Mouse (Mus musculus): Measurements from ENCODE around the gene Lsamp. TPM values are rescaled to one million over a fixed set of nuclear protein-coding genes. Genes with fewer than 3 reads are reported as not detected.

Lsamp gene
- total RNA-seq, 1 experiment = not detected

DNA sequence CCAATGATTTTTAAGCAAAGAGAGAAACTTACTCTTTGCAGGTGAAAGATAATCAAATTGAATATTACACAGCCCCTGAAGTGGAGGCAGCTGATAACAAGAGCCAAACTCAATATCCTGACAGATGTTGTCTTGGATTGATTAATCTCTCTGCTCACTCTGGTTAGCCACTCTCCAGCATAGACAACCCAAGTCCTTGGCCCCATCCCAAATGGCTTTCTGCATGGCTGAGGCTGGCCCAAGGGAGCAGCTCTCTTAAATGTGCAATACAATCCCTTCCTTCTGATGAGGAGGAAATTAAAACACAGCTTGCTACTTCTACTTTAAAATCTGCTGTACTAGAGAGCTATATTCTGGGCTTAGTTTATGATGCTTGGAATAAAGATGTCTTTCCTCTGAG is 1572.9 kb downstream of the Lsamp start:
- Histone ChIP-seq H3K9me3 (ENCODE audit: control insufficient read depth, insufficient read depth, low read depth, low read length) (no peaks in the 10 kb centered on the region), H3K9ac (ENCODE audit: insufficient read depth, low read depth, low read length, poor library complexity, severe bottlenecking) (no peak overlapping the region), H3K4me1 (ENCODE audit: control insufficient read depth in 2 of 2, insufficient read depth in 2 of 2, low read length in 2 of 2, poor library complexity in 1 of 2) (no peaks in the 10 kb centered on the region), H3K36me3 (ENCODE audit: control insufficient read depth, insufficient read depth, low read length, poor library complexity, severe bottlenecking) (no peaks in the 10 kb centered on the region), H3K4me3 (ENCODE audit: insufficient read depth in 1 of 2, low read depth in 1 of 2, low read length in 2 of 2, poor library complexity in 1 of 2, severe bottlenecking in 1 of 2) (no peak overlapping the region), H3K27ac (ENCODE audit: insufficient read depth, low read depth, low read length, poor library complexity, severe bottlenecking) (no peak overlapping the region)
- no peak for DNase-seq (ENCODE audit: low read depth, low spot score)
- in situ Hi-C loops (cut with MboI; ENCODE audit: low sequenced_read_pairs in 2 of 2, unreplicated experiment in 2 of 2) = no loop called here
- TF ChIP-seq ZC3H11A (IDR thresholded peaks at IDR 0.05; ENCODE audit: borderline replicate concordance, low read depth, low read length) (no peak), CHD2 (IDR thresholded peaks at IDR 0.05; ENCODE audit: low read depth, low read length) (no peak), HCFC1 (IDR thresholded peaks at IDR 0.05; ENCODE audit: borderline replicate concordance, insufficient read depth, low read length) (no peak), MAFK (IDR thresholded peaks at IDR 0.05; ENCODE audit: insufficient read depth, low read depth, low read length) (no peak), ZNF384 (IDR thresholded peaks at IDR 0.05; ENCODE audit: low read depth, low read length) (no peak)

DNA sequence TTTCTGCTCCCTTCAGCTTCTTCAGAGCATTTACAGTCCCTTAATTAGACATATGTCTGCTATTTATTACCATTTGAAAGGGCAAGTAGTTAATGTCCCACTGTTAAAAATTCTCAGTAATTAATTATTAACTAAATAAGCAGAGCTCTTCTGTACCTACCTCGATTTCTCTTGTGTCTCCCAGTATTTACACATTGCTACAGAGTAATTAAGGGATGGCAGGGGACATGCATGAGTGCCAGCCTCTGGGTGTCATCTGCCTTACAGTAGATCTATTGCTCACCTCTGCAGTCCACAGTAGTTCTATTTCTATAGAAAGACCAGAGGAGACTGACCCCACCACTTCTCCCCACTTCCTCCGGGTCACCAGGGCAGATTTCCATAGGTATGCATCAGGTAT is 1581.1 kb downstream of the Lsamp start:
- Histone ChIP-seq H3K27ac (ENCODE audit: insufficient read depth, low read depth, low read length, poor library complexity, severe bottlenecking) (no peak overlapping the region), H3K4me3 (ENCODE audit: insufficient read depth in 1 of 2, low read depth in 1 of 2, low read length in 2 of 2, poor library complexity in 1 of 2, severe bottlenecking in 1 of 2) (no peak overlapping the region), H3K9me3 (ENCODE audit: control insufficient read depth, insufficient read depth, low read depth, low read length) (no peaks in the 10 kb centered on the region), H3K4me1 (ENCODE audit: control insufficient read depth in 2 of 2, insufficient read depth in 2 of 2, low read length in 2 of 2, poor library complexity in 1 of 2) (no peaks in the 10 kb centered on the region), H3K9ac (ENCODE audit: insufficient read depth, low read depth, low read length, poor library complexity, severe bottlenecking) (no peak overlapping the region), H3K36me3 (ENCODE audit: control insufficient read depth, insufficient read depth, low read length, poor library complexity, severe bottlenecking) (no peaks in the 10 kb centered on the region)
- TF ChIP-seq ZNF384 (IDR thresholded peaks at IDR 0.05; ENCODE audit: low read depth, low read length) = no peak
- TF ChIP-seq HCFC1 (IDR thresholded peaks at IDR 0.05; ENCODE audit: borderline replicate concordance, insufficient read depth, low read length) = no peak
- no peak for TF ChIP-seq ZC3H11A (IDR thresholded peaks at IDR 0.05; ENCODE audit: borderline replicate concordance, low read depth, low read length)
- no peak for DNase-seq (ENCODE audit: low read depth, low spot score)
- in situ Hi-C loops (cut with MboI; ENCODE audit: low sequenced_read_pairs in 2 of 2, unreplicated experiment in 2 of 2) = no loop called here

DNA sequence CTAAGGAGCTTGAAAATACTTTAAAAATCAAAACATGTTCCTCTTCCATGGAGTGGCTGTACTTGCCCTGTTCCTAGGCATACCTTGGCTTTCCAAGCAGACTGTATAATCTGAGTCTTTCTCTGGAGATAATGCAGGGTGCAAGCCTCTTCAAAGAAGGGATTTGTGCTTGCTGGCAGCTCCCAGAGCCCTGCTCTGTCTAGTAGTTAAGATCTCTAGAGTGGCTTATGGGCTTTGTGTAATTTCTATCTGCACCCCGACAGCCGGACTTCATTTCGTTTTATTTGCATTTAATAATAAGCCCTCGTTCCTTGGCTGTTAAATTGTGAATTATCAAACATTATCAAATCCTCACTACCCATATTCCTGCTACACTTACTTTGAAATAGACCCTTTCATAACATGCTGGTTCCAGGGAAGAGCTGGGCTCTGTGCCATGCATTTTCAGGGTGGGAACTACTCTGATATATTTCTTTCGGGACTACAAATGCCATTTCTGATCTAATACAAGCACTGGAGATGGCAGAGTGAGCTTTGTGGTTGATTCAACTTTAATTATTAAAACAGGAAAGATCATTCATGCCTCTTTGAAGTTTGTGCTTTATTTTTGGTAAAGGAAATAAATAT is 1604.6 kb downstream of the Lsamp start:
- no peak overlapping the region for H3K4me3 ChIP-seq (ENCODE audit: insufficient read depth in 1 of 2, low read depth in 1 of 2, low read length in 2 of 2, poor library complexity in 1 of 2, severe bottlenecking in 1 of 2)
- no peaks in the 10 kb centered on the region for H3K9me3 ChIP-seq (ENCODE audit: control insufficient read depth, insufficient read depth, low read depth, low read length)
- H3K27ac ChIP-seq (ENCODE audit: insufficient read depth, low read depth, low read length, poor library complexity, severe bottlenecking) = no peak overlapping the region
- H3K9ac ChIP-seq (ENCODE audit: insufficient read depth, low read depth, low read length, poor library complexity, severe bottlenecking) = no peak overlapping the region
- TF ChIP-seq MAFK (IDR thresholded peaks at IDR 0.05; ENCODE audit: insufficient read depth, low read depth, low read length) (no peak), CHD2 (IDR thresholded peaks at IDR 0.05; ENCODE audit: low read depth, low read length) (no peak), ZNF384 (IDR thresholded peaks at IDR 0.05; ENCODE audit: low read depth, low read length) (no peak), ZC3H11A (IDR thresholded peaks at IDR 0.05; ENCODE audit: borderline replicate concordance, low read depth, low read length) (no peak), HCFC1 (IDR thresholded peaks at IDR 0.05; ENCODE audit: borderline replicate concordance, insufficient read depth, low read length) (no peak)
- in situ Hi-C loops (cut with MboI; ENCODE audit: low sequenced_read_pairs in 2 of 2, unreplicated experiment in 2 of 2) = no loop called here
- H3K36me3 ChIP-seq (ENCODE audit: control insufficient read depth, insufficient read depth, low read length, poor library complexity, severe bottlenecking) = no peaks in the 10 kb centered on the region
- H3K4me1 ChIP-seq (ENCODE audit: control insufficient read depth in 2 of 2, insufficient read depth in 2 of 2, low read length in 2 of 2, poor library complexity in 1 of 2) = no peaks in the 10 kb centered on the region
- DNase-seq (ENCODE audit: low read depth, low spot score) = no peak

DNA sequence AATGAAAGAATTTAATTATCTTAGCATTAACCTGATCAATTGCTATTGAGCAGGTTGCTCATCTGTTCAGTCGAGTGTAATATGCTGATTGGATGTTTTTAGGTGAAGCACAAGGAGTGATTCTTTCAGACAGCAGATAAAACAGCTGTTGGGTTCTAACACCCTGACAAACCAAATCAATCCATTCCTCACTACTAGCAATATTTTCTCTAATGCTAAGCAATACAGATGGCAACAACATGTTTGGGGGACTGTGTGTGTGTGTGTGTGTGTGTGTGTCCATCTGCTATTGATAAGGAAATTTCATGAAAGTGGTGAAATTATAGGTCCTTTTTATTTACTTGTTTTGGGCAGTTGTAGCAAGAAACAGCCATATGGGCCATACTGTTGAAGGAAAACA is 1628.1 kb downstream of the Lsamp start:
- no peak overlapping the region for H3K9ac ChIP-seq (ENCODE audit: insufficient read depth, low read depth, low read length, poor library complexity, severe bottlenecking)
- H3K27ac ChIP-seq (ENCODE audit: insufficient read depth, low read depth, low read length, poor library complexity, severe bottlenecking) = no peak overlapping the region
- H3K36me3 ChIP-seq (ENCODE audit: control insufficient read depth, insufficient read depth, low read length, poor library complexity, severe bottlenecking) = no peaks in the 10 kb centered on the region
- no peak for TF ChIP-seq ZNF384 (IDR thresholded peaks at IDR 0.05; ENCODE audit: low read depth, low read length)
- TF ChIP-seq MAFK (IDR thresholded peaks at IDR 0.05; ENCODE audit: insufficient read depth, low read depth, low read length) = no peak
- TF ChIP-seq CHD2 (IDR thresholded peaks at IDR 0.05; ENCODE audit: low read depth, low read length) = no peak
- no peak for TF ChIP-seq ZC3H11A (IDR thresholded peaks at IDR 0.05; ENCODE audit: borderline replicate concordance, low read depth, low read length)
- TF ChIP-seq HCFC1 (IDR thresholded peaks at IDR 0.05; ENCODE audit: borderline replicate concordance, insufficient read depth, low read length) = no peak
- no peaks in the 10 kb centered on the region for H3K4me1 ChIP-seq (ENCODE audit: control insufficient read depth in 2 of 2, insufficient read depth in 2 of 2, low read length in 2 of 2, poor library complexity in 1 of 2)
- in situ Hi-C loops (cut with MboI; ENCODE audit: low sequenced_read_pairs in 2 of 2, unreplicated experiment in 2 of 2) = no loop called here
- no peak for DNase-seq (ENCODE audit: low read depth, low spot score)
- no peaks in the 10 kb centered on the region for H3K9me3 ChIP-seq (ENCODE audit: control insufficient read depth, insufficient read depth, low read depth, low read length)
- no peak overlapping the region for H3K4me3 ChIP-seq (ENCODE audit: insufficient read depth in 1 of 2, low read depth in 1 of 2, low read length in 2 of 2, poor library complexity in 1 of 2, severe bottlenecking in 1 of 2)

DNA sequence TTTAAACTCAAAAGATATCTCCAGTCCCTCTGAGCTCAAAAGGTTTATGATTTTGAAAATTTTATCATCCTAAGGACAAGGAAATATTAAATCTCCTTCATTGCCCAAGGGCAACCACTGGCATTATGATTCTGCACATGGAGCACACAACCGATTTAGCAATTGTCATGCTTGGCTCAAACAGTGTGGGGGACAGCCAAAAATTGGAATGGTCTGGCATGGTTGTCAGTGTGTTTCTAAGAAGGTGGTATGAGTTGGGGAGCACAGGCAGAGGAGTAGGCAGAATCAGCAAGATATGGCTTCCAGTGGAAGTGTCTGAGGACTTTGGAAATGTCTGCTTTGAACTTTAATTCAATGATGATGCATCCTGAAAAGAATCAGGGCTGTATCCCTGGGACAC is 1639.7 kb downstream of the Lsamp start:
- Histone ChIP-seq H3K4me3 (ENCODE audit: insufficient read depth in 1 of 2, low read depth in 1 of 2, low read length in 2 of 2, poor library complexity in 1 of 2, severe bottlenecking in 1 of 2) (no peak overlapping the region), H3K27ac (ENCODE audit: insufficient read depth, low read depth, low read length, poor library complexity, severe bottlenecking) (no peak overlapping the region), H3K4me1 (ENCODE audit: control insufficient read depth in 2 of 2, insufficient read depth in 2 of 2, low read length in 2 of 2, poor library complexity in 1 of 2) (no peaks in the 10 kb centered on the region), H3K36me3 (ENCODE audit: control insufficient read depth, insufficient read depth, low read length, poor library complexity, severe bottlenecking) (no peaks in the 10 kb centered on the region), H3K9ac (ENCODE audit: insufficient read depth, low read depth, low read length, poor library complexity, severe bottlenecking) (no peak overlapping the region), H3K9me3 (ENCODE audit: control insufficient read depth, insufficient read depth, low read depth, low read length) (no peaks in the 10 kb centered on the region)
- in situ Hi-C loops (cut with MboI; ENCODE audit: low sequenced_read_pairs in 2 of 2, unreplicated experiment in 2 of 2) = no loop called here
- DNase-seq (ENCODE audit: low read depth, low spot score) = no peak
- TF ChIP-seq ZC3H11A (IDR thresholded peaks at IDR 0.05; ENCODE audit: borderline replicate concordance, low read depth, low read length) (no peak), HCFC1 (IDR thresholded peaks at IDR 0.05; ENCODE audit: borderline replicate concordance, insufficient read depth, low read length) (no peak), CHD2 (IDR thresholded peaks at IDR 0.05; ENCODE audit: low read depth, low read length) (no peak), MAFK (IDR thresholded peaks at IDR 0.05; ENCODE audit: insufficient read depth, low read depth, low read length) (no peak), ZNF384 (IDR thresholded peaks at IDR 0.05; ENCODE audit: low read depth, low read length) (no peak)
